Comparison of ENCODE assay signal across 18 mouse cellular contexts in the genomic region with DNA sequence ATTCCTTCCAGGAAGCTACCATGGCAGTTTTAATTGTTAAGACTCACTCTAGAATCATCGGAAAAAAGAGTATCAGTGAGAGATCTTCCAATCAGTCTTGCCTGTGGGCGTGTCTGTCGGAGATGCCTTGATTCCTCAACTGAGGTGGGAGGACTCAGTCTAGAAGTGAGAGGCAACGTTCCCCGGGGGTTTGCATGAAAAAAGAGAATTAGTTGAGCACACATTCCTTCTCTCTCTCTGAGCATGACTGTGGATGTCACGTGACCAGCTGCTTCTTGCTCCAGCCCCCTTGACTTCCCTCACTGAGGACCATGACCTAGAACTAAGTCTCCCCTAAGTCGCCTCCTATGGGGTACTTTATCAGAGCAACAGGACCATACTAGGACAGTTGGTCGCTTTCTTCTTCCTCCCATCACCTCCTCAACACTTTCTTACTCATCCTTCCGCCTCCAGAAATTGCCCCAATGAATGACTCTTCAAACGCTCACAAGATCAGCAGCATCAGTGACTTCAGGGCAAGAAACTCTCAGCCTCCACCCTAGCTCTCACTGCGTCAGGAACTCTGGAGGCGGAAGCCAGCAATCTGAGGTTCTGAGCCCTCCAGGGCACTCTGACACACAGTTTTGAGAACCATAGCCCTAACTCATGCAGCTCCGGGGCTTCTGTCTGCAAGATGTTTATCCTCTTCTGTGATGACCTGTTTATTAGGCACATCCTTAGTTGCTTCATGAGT.
"Had no signal": no experiment of that assay in that cellular context is flagged by ENCODE, and none has a peak within 500 bp of the region (broad histone marks: within the 10 kb centered on the region; RNA-seq: fewer than 3 reads in every experiment).

No protein-coding gene starts in this region.

- H3K9ac ChIP-seq: liver, postnatal 0 days; lung, embryonic 15.5 days; midbrain, embryonic 13.5 days; neural tube, embryonic 13.5 days; neural tube, embryonic 15.5 days; stomach, embryonic 15.5 days had no signal

- H3K4me2 ChIP-seq: lung, embryonic 15.5 days; midbrain, embryonic 11.5 days; midbrain, embryonic 13.5 days; neural tube, embryonic 13.5 days; neural tube, embryonic 15.5 days; stomach, embryonic 15.5 days had no signal

- H3K9me3 ChIP-seq: lung, embryonic 15.5 days; midbrain, embryonic 13.5 days; neural tube, embryonic 15.5 days; stomach, embryonic 15.5 days had no signal

- H3K27ac ChIP-seq: lung, embryonic 15.5 days; macrophage; midbrain, embryonic 13.5 days; neural tube, embryonic 13.5 days; neural tube, embryonic 15.5 days; stomach, embryonic 15.5 days; stomach, postnatal 0 days had no signal

- H3K4me1 ChIP-seq: lung, embryonic 15.5 days; megakaryocyte, embryonic 14.5 days; midbrain, embryonic 13.5 days; neural tube, embryonic 13.5 days; neural tube, embryonic 15.5 days; stomach, embryonic 15.5 days had no signal

- DNase-seq: liver, postnatal 0 days; lung, adult 2 months; lung, postnatal 14 days; lung, postnatal 36 days; right cerebral cortex, postnatal 14 days; thymus, adult 2 months; thymus, postnatal 25 days; thymus, postnatal 4 days had no signal

- ATAC-seq: liver, postnatal 0 days; lung, postnatal 0 days; midbrain, embryonic 13.5 days had no signal

- H3K36me3 ChIP-seq: lung, embryonic 15.5 days; midbrain, embryonic 13.5 days; neural tube, embryonic 13.5 days; neural tube, embryonic 15.5 days; stomach, embryonic 15.5 days had no signal

- H3K27me3 ChIP-seq: lung, embryonic 15.5 days; megakaryocyte, embryonic 14.5 days; midbrain, embryonic 13.5 days; neural tube, embryonic 13.5 days; neural tube, embryonic 15.5 days; stomach, embryonic 15.5 days had no signal

- H3K4me3 ChIP-seq: lung, embryonic 15.5 days; megakaryocyte, embryonic 14.5 days; midbrain, embryonic 13.5 days; neural tube, embryonic 13.5 days; neural tube, embryonic 15.5 days; stomach, embryonic 15.5 days had no signal
